Mouse (Mus musculus): ENCODE results near the gene Tax1bp1.

Tax1bp1 gene

GRCm38 (mm10) chr6:52707815-52708214 is 5.7 kb upstream of the Tax1bp1 start:
- no peak for DNase-seq

GRCm38 (mm10) chr6:52712563-52712962 is 966 bp upstream of the Tax1bp1 start:
- no peak for DNase-seq

- peak; percentile 65 for DNase-seq
Measured at GRCm38 (mm10) chr6:52713897-52714509, 474 bp downstream of the Tax1bp1 start.

- no peak for DNase-seq
Measured at GRCm38 (mm10) chr6:52717493-52718192, 4.1 kb downstream of the Tax1bp1 start.

- DNase-seq = peak; percentile 69
Measured at GRCm38 (mm10) chr6:52724805-52725439, 11.4 kb downstream of the Tax1bp1 start.

GRCm38 (mm10) chr6:52730338-52730737 is 16.8 kb downstream of the Tax1bp1 start:
- DNase-seq = no peak

- DNase-seq = no peak
Measured at GRCm38 (mm10) chr6:52734630-52735029, 21.1 kb downstream of the Tax1bp1 start.

- DNase-seq = no peak
Measured at GRCm38 (mm10) chr6:52752832-52753231, 39.3 kb downstream of the Tax1bp1 start.

- DNase-seq = no peak
Measured at GRCm38 (mm10) chr6:52765206-52765605, 51.7 kb downstream of the Tax1bp1 start.

GRCm38 (mm10) chr6:52770789-52771188 is 57.3 kb downstream of the Tax1bp1 start:
- DNase-seq = no peak

- no peak for DNase-seq
Measured at GRCm38 (mm10) chr6:52773132-52773531, 59.6 kb downstream of the Tax1bp1 start.

- DNase-seq = no peak
Measured at GRCm38 (mm10) chr6:52775350-52775749, 61.8 kb downstream of the Tax1bp1 start.

- DNase-seq = no peak
Measured at GRCm38 (mm10) chr6:52775956-52776355, 62.4 kb downstream of the Tax1bp1 start.

- no peak for DNase-seq
Measured at GRCm38 (mm10) chr6:52777034-52777433, 63.5 kb downstream of the Tax1bp1 start.

GRCm38 (mm10) chr6:52778523-52778922 is 65.0 kb downstream of the Tax1bp1 start:
- no peak for DNase-seq

- DNase-seq = no peak
Measured at GRCm38 (mm10) chr6:52779546-52779945, 66.0 kb downstream of the Tax1bp1 start.

- no peak for DNase-seq
Measured at GRCm38 (mm10) chr6:52790316-52790715, 76.8 kb downstream of the Tax1bp1 start.

- DNase-seq = no peak
Measured at GRCm38 (mm10) chr6:52790781-52791180, 77.3 kb downstream of the Tax1bp1 start.

- DNase-seq = no peak
Measured at GRCm38 (mm10) chr6:52792455-52792854, 78.9 kb downstream of the Tax1bp1 start.

- DNase-seq = no peak
Measured at GRCm38 (mm10) chr6:52795029-52795841, 81.7 kb downstream of the Tax1bp1 start.

- DNase-seq = peak; percentile 11
Measured at GRCm38 (mm10) chr6:52796035-52796598, 82.6 kb downstream of the Tax1bp1 start.

GRCm38 (mm10) chr6:52796691-52797090 is 83.2 kb downstream of the Tax1bp1 start:
- DNase-seq = peak; percentile 27

- DNase-seq = no peak
Measured at GRCm38 (mm10) chr6:52797252-52797800, 83.8 kb downstream of the Tax1bp1 start.
